Mouse (Mus musculus): ENCODE measurements at regions not wholly inside any gene's neighbourhood (a gene's known extent, or its start where the extent isn't known, plus 50 kb on each side); places are given as distances from the start of the nearest gene placed in this dataset.

DNA sequence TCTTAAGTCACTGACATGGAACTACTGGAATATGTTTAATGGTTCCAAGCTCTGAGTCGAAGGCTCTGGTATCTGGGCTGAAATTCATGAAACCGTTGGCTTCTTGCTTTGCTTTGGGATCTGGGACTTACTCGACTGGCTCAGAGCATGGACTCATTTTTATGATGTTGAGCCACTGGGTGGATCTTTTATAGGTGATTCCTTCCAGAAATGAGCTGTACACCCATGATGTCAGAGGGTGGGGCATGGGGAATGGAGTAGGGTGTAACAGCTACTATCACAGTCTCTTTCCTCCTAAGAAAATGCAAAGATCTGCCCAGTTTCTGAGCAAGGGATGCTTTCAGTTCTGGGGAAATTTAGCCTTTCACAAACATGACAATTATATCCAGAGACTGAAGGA, 57.0 kb upstream of the Fggy start:
- DNase-seq (ENCODE audit: low read depth): no peak

DNA sequence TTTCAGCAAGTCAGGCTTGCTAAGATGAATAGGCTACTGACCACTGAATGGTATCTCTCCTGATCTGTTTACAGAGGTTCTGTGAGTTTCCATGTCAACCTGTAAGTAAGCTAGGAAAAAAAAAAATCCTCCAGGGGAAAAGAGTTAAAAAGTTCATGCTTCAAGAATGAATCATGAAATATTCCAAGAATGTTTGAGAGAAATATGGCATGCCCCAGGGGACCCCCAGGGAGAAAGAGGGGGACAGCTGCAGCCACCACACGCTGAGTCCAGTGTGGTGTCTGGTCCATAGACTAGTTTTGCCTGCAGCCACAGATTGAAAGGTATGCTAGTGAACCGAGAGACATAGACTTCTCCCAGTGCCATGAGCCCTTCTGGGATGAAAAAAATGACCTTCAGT, 56.1 kb upstream of the Fggy start:
- DNase-seq (ENCODE audit: low read depth): no peak

DNA sequence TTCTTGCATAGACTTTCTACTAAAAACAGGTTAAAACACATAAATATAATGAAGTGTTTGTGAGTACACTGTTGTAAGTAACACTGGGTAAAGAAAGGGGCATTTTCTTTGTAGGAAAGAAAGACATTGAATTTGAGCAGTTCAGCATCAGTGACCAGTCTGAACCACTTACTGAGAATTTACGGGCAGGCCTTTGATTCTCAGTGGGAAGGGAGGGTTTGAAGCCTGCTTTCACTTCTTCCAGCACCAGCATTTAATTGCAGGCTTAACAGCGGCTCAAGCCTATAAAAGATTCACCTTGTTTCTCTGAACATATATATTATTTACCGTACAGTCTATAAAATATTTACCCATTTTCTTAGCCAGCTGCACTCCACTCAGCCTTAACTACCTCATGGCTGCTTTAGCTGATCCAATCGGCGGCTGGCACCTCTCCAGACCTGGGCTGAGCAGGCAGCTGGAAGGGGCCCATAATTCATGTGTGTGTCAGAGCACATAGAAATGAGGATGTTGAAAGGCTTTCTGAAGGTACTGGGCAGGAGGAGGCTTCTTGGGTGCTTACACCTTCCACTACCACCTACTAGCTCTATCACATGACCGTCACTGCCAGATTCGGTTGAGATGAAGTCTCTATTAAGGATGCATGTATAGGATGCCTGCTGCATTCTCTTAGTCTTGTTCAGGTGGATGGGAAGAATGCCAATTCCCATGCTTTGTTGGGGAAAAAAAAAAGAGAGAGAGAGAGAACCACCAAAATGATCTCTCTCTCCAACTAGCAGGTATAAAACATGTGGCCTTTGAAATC, 50.0 kb upstream of the Fggy start:
- no peak for DNase-seq (ENCODE audit: low read depth)

All from induced T-regulatory cell, adult 2 months (primary cell).